Mouse (Mus musculus): ENCODE data around the gene Apoc3.

DNA sequence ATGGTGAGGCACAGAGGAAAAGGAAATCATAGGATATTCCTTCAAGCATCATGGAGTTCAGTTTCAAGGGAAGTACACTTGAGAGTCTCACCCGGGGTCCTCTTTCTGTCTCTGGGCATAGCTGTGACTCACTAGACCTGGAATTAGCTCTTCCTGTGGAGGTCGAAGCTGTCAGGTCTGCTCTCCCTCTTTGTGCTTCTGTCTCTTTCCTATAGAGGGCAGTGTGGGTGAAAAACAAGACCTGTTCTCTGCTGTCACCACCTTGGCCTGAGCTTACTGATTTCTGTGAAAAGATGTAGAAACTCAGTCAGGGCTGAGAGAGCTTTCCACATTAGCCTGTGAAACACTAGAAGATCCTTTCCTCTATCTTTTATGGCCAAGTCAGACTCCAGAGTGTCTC is 50.2 kb downstream of the Apoc3 start:
- TF ChIP-seq CTCF (IDR thresholded peaks at IDR 0.05; ENCODE audit: low read depth), result peak; percentile 67
- no peak for TF ChIP-seq EP300 (IDR thresholded peaks at IDR 0.05; ENCODE audit: low read depth)
